Mouse (Mus musculus) ovary, postnatal 10 days (tissue): ENCODE results near the gene Hoxd4.

Experiments
- DNase-seq: peaks from one replicate; pipeline ENCODE4 v3.0.0; 2022; ENCODE audit warnings: low spot score

The Hoxd4 gene

DNA sequence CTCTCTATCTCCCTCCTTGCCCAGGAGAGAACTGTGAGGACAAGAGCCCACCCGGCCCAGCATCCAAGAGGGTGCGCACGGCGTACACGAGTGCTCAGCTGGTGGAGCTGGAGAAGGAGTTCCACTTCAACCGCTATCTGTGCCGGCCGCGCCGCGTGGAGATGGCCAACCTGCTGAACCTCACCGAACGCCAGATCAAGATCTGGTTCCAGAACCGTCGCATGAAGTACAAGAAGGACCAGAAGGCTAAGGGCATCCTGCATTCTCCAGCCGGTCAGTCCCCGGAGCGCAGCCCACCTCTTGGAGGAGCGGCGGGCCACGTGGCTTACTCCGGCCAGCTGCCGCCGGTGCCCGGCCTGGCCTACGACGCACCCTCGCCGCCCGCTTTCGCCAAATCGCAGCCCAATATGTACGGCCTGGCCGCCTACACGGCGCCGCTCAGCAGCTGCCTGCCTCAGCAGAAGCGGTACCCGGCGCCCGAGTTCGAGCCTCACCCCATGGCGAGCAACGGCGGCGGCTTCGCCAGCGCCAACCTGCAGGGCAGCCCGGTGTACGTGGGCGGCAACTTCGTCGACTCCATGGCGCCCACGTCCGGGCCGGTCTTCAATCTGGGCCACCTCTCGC lies 34.7 kb downstream of the Hoxd4 start:
- no peak for DNase-seq

DNA sequence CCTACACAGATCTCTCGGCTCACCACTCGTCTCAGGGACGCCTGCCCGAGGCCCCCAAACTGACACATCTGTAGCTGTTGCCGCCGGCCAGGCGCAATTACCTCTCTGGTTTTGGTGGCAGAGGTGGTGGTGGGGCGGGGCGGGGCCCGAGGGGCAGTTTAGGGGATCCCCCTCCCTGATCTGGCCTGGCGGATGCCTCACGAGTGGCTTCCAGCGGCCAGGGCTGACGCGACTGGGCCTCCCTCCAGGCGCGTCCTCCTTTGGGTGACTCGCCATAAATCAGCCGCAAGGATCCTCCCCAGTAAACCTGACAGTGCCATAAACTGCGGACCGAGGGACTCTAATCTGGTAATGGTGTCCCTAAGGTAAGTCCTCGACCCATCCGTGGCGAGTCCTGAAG lies 35.3 kb downstream of the Hoxd4 start:
- DNase-seq: no peak

DNA sequence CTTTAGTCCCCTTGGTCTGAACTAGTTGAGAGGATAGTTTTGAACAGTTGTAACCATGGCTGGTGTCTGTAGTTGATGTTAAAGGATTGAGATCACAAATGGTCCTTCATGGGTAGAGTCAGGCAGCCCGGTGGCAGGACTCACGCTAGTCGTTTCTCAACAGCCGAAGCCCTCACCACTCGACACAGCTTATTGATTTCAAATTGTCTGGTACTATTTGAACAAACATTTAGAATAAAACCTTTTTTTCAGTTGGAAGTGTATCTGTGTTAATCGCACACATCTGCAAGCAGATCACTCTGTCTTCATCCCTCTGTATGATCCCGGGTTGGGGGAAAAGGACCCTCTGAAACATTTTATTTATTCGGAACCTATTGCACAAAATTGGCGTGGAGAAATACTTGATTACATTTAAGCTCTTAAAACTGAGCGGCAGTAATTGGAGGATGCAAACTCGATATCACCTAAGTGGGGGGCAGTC lies 36.0 kb downstream of the Hoxd4 start:
- no peak for DNase-seq

DNA sequence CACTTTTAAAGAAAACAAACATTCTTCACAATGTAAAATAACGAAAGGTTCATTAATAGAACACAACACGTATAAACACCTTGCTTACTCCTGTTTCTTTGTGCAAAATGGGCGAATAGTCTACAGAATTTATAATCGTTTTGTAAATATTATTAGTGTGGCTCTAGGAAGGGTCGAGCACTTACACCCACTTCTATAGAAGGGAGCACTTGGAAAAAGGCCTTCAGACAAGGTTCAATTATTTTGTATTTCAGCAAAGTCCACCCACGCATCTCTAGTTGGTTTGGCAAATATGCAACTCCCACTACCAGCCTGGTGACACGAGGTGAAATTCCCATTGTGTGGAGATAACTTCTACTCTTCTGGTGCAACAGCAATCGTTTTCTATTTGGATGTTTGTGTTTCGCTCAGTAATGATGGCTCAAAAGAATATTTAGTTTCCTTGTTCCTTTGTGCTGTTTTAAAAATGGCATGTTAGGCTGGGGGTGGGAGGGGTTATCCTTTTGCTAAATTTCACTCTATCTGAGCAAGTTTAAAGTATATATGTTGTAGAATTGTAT lies 36.8 kb downstream of the Hoxd4 start:
- no peak for DNase-seq

DNA sequence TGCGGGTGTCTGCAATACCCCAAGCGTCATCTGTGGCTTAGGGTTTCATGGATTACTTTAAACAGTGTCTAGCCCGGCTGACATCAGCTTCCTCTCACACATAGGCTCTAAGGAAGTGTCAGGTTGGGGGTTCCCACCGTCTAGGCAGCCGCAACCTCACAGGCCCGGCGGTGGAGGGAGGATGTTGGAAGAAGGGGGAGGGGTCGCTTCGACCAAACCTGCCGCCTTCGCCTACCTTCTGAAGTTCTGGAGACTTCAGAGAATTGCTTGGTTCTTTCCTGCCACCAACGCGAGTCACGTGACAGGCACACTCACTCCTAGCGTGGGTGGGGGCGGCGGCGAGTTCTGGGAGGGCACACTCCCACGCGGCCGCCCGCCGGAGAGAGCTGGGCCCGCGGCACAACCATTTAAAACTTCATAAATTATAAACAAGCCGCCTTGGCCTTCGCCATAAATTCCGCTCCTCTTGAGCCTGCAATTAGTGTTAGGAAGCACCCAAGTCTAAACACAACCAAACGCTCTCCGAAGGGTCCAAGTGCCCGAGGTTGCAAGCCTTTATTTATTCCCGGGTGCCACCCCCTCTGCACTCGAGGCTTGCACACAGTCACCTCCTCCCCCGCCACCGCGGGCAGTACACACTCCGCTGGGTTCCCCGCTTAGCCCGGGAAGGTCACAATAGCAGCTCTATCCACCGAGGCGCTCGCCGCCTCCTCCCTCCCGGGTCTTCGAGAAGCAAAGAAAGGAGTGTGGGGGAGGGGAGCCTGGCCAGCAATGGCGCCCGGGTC lies 37.8 kb downstream of the Hoxd4 start:
- DNase-seq: no peak

DNA sequence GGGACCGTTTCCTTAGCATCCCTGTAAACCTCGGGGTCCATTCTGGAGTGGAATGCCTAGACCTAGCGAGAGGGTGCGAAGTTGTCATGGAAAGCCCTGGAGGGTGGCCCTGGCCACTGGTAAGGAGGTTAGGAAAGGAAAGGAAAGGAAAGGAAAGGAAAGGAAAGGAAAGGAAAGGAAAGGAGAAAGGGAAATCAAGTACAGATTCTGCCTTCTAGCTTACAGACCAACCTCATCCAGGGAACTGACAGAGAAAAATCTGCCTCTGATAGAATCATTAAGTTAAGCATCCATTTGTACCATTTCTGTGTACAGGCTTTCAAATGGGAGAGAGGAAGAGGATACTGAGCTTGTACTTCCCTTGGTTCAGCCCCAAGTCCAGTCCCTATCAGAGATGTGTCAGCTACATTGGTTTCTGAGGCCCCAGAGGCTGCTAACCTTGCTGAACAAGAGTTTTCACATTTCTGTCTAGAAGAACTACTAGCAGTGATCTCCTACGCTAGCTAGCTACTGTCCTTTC lies 39.1 kb downstream of the Hoxd4 start:
- no peak for DNase-seq

DNA sequence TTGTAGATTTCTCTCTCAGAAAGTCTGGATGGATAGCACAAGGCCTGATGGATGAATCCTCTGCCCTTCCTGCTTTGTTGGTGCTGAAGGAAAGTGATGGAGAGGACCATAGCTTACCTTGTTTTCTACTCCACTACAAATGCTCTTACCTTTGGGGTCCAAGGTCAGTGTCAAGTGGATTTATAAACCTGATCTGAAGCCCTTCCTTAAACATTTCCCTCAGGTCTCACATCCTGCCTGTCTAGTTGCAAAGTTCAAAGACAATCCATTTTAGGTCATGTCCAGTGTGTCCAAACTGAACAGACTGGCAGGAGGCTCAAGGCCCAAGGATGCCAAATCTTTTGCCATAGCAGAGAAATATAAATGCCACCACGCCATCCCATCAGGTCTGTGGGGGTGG lies 40.1 kb downstream of the Hoxd4 start:
- no peak for DNase-seq

DNA sequence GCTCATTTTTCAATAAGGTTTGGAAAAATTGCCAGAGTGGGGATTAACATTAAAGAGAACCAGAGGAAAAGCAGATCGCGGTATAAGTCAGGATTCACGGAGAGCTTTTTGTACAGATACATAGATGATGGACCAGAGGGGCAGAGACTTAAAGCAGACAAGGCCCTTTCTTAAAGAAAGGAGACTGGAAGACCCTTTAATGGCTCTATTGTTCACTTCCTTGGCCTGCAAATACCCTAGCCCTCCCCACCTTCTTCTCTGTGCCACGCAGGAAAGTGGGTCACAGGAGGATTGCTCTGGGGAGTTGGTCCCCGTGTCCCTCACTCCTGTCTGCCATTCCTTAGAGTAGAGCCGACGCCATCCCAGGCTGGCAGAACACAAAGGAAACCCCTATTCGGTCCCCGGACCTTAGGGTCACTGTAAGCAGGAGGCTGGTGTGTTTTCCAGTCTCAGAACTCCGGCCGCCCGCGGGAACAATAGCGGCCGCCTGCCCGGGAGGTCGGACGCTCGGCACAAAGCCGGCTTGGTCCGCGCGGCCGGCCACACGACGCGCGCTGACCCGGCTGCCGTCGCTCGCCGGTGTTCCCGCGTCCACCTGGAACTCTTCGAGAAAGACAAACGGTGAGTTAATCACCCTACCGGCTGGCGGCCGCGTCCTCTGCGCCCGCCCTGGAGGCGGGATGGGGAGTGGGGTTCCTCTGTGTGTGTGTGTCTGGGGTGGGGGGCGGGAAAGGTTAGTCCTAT lies 40.9 kb downstream of the Hoxd4 start:
- no peak for DNase-seq

DNA sequence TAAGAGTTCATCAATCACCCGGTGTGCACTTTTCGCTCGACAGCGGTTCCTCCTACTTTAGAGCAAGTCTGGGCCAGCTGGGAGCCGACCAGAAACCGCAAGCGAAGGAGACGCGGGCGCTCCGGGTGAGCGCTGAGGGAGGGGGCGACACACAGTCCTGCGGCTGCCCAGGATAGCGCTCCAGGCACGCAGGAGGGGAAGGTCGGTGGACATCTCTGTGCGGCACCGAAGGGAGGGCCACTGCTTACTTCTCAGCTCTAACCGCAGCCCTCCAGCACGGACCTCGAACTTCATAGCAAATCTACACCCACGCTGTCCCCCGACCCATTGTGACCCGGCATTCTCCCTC lies 41.4 kb downstream of the Hoxd4 start:
- no peak for DNase-seq

DNA sequence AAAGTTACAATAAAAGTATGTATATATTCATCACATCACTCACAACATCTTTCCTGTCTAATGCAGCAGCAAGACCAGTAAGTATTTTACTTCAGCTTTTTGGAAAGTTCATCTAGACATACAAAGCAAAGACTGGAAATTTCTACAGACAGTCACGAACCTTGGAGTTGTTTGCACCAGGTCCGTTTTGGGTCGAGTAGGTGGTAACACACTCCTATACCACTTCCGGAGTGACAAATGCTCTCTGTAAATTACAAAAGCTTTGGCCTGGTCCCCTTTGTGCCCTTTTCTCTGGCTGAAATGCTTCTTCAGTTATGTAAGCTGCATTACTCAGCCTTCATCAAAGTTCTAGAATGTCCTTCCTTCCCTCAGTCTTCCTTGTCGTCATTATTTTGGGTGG lies 42.0 kb downstream of the Hoxd4 start:
- DNase-seq: no peak

DNA sequence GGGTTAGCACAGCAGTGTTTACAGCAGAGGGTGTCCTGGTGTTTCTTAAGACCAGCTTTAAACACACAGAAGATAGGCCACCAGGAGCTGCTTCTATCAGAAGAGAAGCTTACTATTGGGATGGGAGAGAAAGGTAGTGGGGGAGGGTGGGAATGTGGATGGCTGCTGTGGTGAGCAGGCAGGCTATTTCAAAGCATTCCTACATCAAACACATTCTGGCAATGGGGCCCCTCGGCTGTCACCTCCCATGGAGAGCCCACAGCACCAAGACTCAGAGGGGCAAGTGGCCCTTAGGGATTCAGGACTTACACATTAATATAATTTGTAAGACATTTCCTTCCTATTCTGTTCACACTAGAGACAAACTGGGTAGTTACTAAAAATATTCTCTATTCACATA lies 48.4 kb downstream of the Hoxd4 start:
- DNase-seq: no peak

DNA sequence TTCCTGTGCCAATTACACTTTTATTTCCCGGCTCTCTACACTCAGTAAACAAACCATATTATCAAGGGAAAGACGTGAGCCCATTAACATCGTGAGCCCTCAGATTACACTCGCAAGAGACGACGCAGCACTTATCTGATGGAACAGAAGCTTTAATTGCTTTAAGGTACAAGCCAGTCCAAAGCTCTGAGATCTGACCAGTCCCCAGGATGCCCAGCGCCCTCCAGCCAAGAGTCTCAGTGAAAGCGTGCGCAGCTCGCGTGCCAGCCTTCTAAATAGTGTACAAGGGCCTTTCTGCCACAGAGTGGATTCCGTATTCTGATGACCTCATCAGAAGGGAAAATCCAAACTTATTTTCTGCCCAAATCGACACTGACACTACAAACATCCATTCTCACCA lies 50.2 kb downstream of the Hoxd4 start:
- DNase-seq: no peak

DNA sequence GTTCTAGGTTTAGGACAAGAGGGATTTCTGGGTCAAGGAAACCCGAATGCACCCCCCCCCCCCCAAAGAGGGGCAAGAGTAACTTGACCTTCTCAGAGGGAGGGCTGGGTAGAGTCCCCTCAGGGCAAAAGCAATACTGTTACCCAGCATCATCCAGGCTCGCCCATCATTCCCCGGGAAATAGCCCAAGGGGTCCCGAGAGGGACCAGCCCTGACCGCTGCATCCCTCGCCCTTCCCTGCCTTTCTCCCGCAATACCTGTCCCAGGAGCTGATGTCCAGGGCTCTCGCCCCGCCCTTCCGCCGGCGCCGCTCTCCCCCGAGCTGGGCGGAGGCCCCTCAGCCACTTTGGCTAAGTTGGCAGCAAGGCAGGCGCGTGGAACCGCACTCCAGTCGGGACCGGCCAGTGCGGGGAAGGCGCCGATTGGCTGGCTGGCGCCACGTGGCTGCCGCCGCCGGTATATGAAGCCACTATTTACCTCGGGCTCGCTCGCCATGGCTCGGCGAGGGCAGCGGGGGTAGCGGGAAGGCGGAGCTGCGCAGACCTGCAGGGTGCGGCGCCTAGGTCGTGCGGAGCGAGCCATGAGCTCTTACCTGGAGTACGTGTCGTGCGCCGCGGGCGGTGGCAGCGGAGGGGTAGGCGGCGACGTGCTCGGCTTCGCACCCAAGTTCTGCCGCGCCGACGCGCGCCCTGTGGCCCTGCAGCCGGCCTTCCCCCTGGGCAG lies 51.0 kb downstream of the Hoxd4 start, which contains the start of gene Hoxd1:
Hoxd1 (plus strand) TSS at position 459 of the 723 bp plus-strand sequence.
- DNase-seq: no peak

DNA sequence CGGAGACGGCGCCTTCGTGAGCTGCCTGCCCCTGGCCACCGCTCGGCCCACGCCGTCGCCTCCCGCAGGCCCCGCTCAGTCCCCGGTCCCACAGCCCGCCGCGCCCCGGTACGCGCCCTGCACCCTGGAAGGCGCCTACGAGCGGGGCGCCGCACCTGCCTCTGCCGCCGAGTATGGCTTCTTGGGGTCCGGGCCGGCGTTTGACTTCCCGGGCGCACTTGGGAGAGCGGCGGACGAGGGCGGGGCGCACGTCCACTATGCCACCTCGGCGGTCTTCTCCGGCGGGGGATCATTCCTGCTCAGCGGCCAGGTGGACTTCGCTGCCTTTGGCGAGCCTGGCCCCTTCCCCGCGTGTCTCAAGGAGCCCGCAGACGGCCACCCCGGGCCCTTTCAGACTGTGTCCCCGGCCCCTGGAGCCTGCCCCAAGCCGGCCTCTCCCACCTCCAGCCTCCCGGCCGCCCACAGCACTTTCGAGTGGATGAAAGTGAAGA lies 51.6 kb downstream of the Hoxd4 start:
- DNase-seq: no peak

DNA sequence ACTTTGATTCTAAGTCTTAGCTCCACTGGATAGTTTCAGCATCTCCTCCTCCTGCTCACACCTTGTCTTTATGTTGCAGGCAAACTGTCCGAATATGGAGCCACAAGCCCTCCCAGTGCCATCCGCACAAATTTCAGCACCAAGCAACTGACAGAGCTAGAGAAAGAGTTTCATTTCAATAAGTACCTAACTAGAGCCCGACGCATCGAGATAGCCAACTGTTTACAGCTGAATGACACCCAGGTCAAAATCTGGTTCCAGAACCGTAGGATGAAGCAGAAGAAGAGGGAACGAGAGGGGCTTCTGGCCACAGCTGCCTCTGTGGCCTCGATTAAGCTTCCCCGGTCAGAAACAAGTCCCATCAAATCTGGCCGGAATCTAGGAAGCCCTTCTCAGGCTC lies 52.2 kb downstream of the Hoxd4 start:
- DNase-seq: no peak

DNA sequence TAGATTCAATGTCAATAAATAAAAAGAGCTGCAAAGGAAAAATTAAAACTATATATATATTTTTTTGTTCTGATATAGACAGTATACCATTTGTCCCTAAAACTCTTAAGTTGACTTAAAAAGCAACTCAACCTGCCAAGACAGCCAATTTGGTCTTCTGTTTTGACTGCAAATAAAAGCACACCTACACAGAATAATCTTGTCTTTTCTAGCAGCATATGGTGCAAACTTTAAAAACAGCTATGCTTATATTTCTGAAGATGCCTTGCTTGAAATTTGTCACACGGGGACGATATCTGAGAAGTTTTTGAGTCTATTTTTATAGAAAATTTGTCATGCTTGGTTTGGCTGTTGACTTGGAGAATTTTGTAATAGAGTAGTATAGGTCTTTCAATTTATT lies 62.6 kb downstream of the Hoxd4 start:
- DNase-seq: no peak

DNA sequence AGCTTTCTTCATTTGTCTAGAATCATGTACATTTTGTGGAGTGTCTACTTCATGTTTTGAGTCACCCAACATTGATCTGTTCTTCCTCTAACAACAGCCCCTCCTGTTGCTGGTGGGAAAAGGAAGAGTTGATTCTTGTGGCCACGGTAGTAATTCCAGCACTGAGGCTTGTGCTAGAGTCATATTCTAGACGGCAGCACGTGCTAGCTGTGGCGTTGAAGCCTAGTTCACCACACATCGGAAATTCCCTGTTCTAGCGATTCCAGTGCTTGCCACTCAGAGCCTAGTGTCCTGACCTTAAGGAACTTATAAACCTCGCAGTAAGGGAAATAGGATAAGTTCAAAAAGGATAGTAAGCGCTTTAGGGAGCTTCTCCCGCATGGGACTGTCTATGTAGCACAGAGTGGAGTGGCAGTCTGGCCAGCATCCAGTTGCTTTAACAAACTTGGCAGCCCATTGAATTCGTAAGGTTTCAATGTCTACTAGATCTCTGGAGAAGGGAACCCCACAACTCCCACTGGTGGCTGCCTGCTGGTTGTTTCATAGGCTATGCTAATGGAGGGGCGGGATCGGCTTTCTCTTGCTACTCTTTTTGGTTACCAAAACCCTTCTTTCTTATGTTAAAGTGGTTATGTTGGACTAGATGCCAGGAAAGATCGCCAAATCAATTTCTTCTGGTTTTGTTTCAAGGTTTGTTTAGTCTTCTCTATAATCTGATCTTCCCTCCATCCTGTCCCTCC lies 66.0 kb downstream of the Hoxd4 start:
- DNase-seq: no peak
